Mouse (Mus musculus) stomach, embryonic 14.5 days (tissue): ENCODE data around the gene Igfbp6. TPM values are rescaled to one million over a fixed set of nuclear protein-coding genes. Genes with fewer than 3 reads are reported as not detected.

Experiments
- ATAC-seq: fragments of 200-750 bp; cut with Nextera tagmentation; 2 replicates; pipeline ENCODE4 v1.8.0; 2017; ENCODE audit warnings: low read depth, moderate TSS enrichment; ENCODE audit not compliant: insufficient number of reproducible peaks, insufficient read depth, low FRiP score
- H3K27ac ChIP-seq: fragments of 300-500 bp; sonication (generic); 2 replicates; pipeline ENCODE4 v1.5.1; 2014; ENCODE audit warnings: mild to moderate bottlenecking, low read length, moderate library complexity, mixed read lengths
- H3K27me3 ChIP-seq: fragments of 300-500 bp; sonication (generic); 2 replicates; pipeline ENCODE4 v1.6.1; 2014; ENCODE audit warnings: low read length, control low read depth, mixed read lengths; ENCODE audit not compliant: control insufficient read depth, insufficient read depth
- H3K36me3 ChIP-seq: fragments of 300-500 bp; sonication (generic); 2 replicates; pipeline ENCODE4 v1.6.1; 2014; ENCODE audit warnings: mild to moderate bottlenecking, control low read depth, low read length, moderate library complexity, mixed read lengths; ENCODE audit not compliant: control insufficient read depth, insufficient read depth
- H3K4me1 ChIP-seq: fragments of 300-500 bp; sonication (generic); 2 replicates; pipeline ENCODE4 v1.6.1; 2014; ENCODE audit warnings: low read length, control low read depth, mixed read lengths; ENCODE audit not compliant: control insufficient read depth, insufficient read depth
- H3K4me2 ChIP-seq: fragments of 300-500 bp; sonication (generic); replicated peaks from 2 replicates; pipeline ENCODE4 v1.6.1; 2014; ENCODE audit warnings: low read depth, low read length, control low read depth
- H3K4me3 ChIP-seq: fragments of 300-500 bp; sonication (generic); 2 replicates; pipeline ENCODE4 v1.5.1; 2014; ENCODE audit warnings: low read depth, low read length, control low read depth
- H3K9ac ChIP-seq: fragments of 300-500 bp; sonication (generic); replicated peaks from 2 replicates; pipeline ENCODE4 v1.6.1; 2014; ENCODE audit warnings: low read depth, mild to moderate bottlenecking, control low read depth, low read length, moderate library complexity, mixed read lengths
- H3K9me3 ChIP-seq: fragments of 300-500 bp; sonication (generic); 2 replicates; pipeline ENCODE4 v1.6.1; 2016; ENCODE audit warnings: low read depth, low read length, control low read depth; ENCODE audit not compliant: control insufficient read depth
- WGBS: fragments of 180-500 bp; shearing (Covaris S2); extraction: QIAGEN DNeasy Blood & Tissue Kit; methylation state at CpG from one replicate; pipeline ENCODE4 v1.1.7; 2014; 5-methylcytosine and 5-hydroxymethylcytosine counted together
- polyA plus RNA-seq: library from polyadenylated mRNA; unstranded; fragments of >200 nt; fragmentation: Nextera tagmentation; extraction: Ambion mirVana; gene quantifications from 2 replicates; pipeline ENCODE4 v1.2.1, GENCODE M21; 2014

Igfbp6 gene
- polyA plus RNA-seq, result 12.4 and 13.1 TPM in 2 replicates

GRCm38 (mm10) chr15:102144274-102144711 lies at the start of gene Igfbp6:
Gene Igfbp6, plus strand, starts transcription at chr15:102144362.
- no peak within 1 kb of the TSS for H3K9ac ChIP-seq
- peak within 1 kb of the TSS; percentile 39 for H3K4me2 ChIP-seq
- H3K4me3 ChIP-seq, result peak within 1 kb of the TSS; percentile 7; the same call in 1 of the 2 replicates
- H3K9me3 ChIP-seq, result no peaks in the 10 kb centered on the region
- WGBS, result 5% methylated on average over 22 of the region's 22 CpGs
- 0 out of 2 replicates have a peak, but pooled peaks cover 3% of the 10 kb centered on the region for H3K27me3 ChIP-seq
- H3K27ac ChIP-seq, result no peak within 1 kb of the TSS
- ATAC-seq, result no peak
- no peaks in the 10 kb centered on the region for H3K36me3 ChIP-seq
- H3K4me1 ChIP-seq, result peaks cover 17% of the 10 kb centered on the region

DNA sequence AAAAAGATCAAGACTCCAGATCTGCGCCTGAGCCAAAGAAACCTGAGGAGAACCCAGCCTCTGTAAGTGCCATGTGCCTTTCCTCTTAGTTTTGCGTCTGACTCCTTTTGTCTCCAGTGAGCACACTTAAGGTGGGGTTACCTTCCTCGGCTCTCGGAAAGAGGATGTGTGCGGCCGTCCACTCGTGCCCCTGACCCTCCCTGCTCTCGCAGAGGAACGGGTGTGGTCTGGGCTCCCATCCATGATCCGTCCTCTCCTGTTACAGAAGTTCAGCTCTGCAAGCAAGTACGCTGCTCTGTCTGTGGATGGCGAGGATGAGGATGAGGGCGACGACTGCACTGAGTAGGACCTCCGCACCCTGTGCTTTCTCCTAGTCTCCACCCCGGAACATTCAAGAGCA lies 49.2 kb upstream of the Igfbp6 start:
- Histone ChIP-seq H3K27me3 (no peaks in the 10 kb centered on the region), H3K4me3 (no peak overlapping the region), H3K36me3 (peaks cover 71% of the 10 kb centered on the region), H3K4me2 (no peak overlapping the region), H3K9ac (no peak overlapping the region), H3K9me3 (no peaks in the 10 kb centered on the region), H3K4me1 (peaks cover 24% of the 10 kb centered on the region), H3K27ac (no peak overlapping the region)
- ATAC-seq, result no peak
- WGBS, result 80% methylated on average over 16 of the region's 16 CpGs

GRCm38 (mm10) chr15:102097147-102097915 lies 46.8 kb upstream of the Igfbp6 start:
- H3K4me2 ChIP-seq, result no peak overlapping the region
- H3K27me3 ChIP-seq, result no peaks in the 10 kb centered on the region
- H3K27ac ChIP-seq, result no peak overlapping the region; the same call in 1 of the 2 replicates
- no peaks in the 10 kb centered on the region for H3K9me3 ChIP-seq
- peaks cover 34% of the 10 kb centered on the region for H3K4me1 ChIP-seq
- no peak overlapping the region for H3K9ac ChIP-seq
- H3K36me3 ChIP-seq, result peaks cover 48% of the 10 kb centered on the region
- 68% methylated on average over 8 of the region's 8 CpGs for WGBS
- no peak overlapping the region for H3K4me3 ChIP-seq
- ATAC-seq, result no peak

DNA sequence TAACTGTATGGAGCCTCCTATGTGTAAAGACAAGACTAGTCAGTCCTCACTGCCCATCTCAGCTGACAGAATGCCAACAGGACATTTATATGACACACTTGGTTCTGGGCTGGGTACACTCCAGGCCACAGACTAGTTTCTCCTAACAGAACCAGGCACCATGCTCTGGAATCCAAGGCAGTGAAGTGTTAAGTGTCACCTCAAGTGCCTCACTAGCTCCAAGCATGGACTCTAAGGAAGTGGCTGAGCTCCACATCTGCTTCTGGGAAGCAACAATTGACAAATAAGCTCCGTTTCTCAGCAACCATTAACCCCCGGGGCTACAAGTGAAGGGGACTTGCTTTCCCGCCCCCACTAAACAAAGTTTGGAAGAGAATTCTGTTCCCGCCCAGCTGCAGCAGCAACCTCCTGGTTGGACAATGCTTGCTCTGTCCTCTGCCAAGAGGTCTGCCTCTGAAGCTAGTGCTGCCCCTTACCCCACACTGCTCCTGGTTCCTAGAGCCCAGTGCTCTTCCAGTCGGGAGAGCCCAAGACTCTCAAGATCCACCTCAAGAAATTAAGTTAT lies 46.1 kb upstream of the Igfbp6 start:
- ATAC-seq, result no peak
- WGBS, result 39% methylated on average over 5 of the region's 5 CpGs
- no peaks in the 10 kb centered on the region for H3K9me3 ChIP-seq
- peaks cover 42% of the 10 kb centered on the region for H3K4me1 ChIP-seq
- H3K4me2 ChIP-seq, result no peak overlapping the region
- no peak overlapping the region for H3K4me3 ChIP-seq
- H3K36me3 ChIP-seq, result peaks cover 40% of the 10 kb centered on the region
- H3K27ac ChIP-seq, result peak overlapping the region; percentile 27; the same call in 1 of the 2 replicates
- H3K27me3 ChIP-seq, result no peaks in the 10 kb centered on the region
- no peak overlapping the region for H3K9ac ChIP-seq

- Histone ChIP-seq H3K4me1 (peaks cover 52% of the 10 kb centered on the region), H3K9ac (no peak overlapping the region), H3K4me3 (peak overlapping the region; percentile 61), H3K9me3 (no peaks in the 10 kb centered on the region), H3K27ac (peak overlapping the region; percentile 99; the same call in 1 of the 2 replicates), H3K36me3 (peaks cover 29% of the 10 kb centered on the region), H3K4me2 (peak overlapping the region; percentile 84), H3K27me3 (no peaks in the 10 kb centered on the region)
- 35% methylated on average over 5 of the region's 5 CpGs for WGBS
- no peak for ATAC-seq
Measured at GRCm38 (mm10) chr15:102099260-102099659, 44.9 kb upstream of the Igfbp6 start.

GRCm38 (mm10) chr15:102099771-102100160 lies 44.4 kb upstream of the Igfbp6 start:
- no peaks in the 10 kb centered on the region for H3K9me3 ChIP-seq
- peak overlapping the region; percentile 61 for H3K4me3 ChIP-seq
- H3K27ac ChIP-seq, result peak overlapping the region; percentile 99
- H3K4me1 ChIP-seq, result peaks cover 57% of the 10 kb centered on the region
- ATAC-seq, result no peak
- peak overlapping the region; percentile 65 for H3K9ac ChIP-seq
- no peaks in the 10 kb centered on the region for H3K27me3 ChIP-seq
- WGBS, result 20% methylated on average over 8 of the region's 8 CpGs
- H3K36me3 ChIP-seq, result peaks cover 26% of the 10 kb centered on the region
- peak overlapping the region; percentile 84 for H3K4me2 ChIP-seq

GRCm38 (mm10) chr15:102100161-102100981 lies 43.8 kb upstream of the Igfbp6 start, which contains the start of gene Tns2:
Gene Tns2, plus strand, starts transcription at chr15:102100413.
- Histone ChIP-seq H3K9me3 (no peaks in the 10 kb centered on the region), H3K27ac (peak within 1 kb of the TSS; percentile 99), H3K36me3 (peaks cover 25% of the 10 kb centered on the region; the same call in 1 of the 2 replicates), H3K4me2 (peak within 1 kb of the TSS; percentile 84), H3K4me3 (peak within 1 kb of the TSS; percentile 61), H3K4me1 (peaks cover 60% of the 10 kb centered on the region), H3K9ac (peak within 1 kb of the TSS; percentile 65), H3K27me3 (no peaks in the 10 kb centered on the region)
- peak; percentile 59 for ATAC-seq
- 1% methylated on average over 60 of the region's 82 CpGs for WGBS
